Mouse (Mus musculus) heart, adult 9 months (tissue): ENCODE results near the gene Vezf1.
A peak's percentile ranks its signal among the peaks of the same experiment; 100 is the strongest.
"Not testable (repeated sequence)": the region's sequence is repeated elsewhere in the genome, so short reads cannot be mapped to it uniquely, and the experiment has no call there.

Experiments used
- DNase-seq, 2 experiments: peaks; one replicate each; pipeline ENCODE4 v3.0.0; 2022; ENCODE audit warnings: low spot score in 2 of 2

The Vezf1 gene

GRCm38 (mm10) chr11:88067586-88068410 lies at the start of gene Vezf1:
Gene Vezf1 (plus strand): TSS chr11:88068279.
- DNase-seq: peak; percentile 75 to 81

DNA sequence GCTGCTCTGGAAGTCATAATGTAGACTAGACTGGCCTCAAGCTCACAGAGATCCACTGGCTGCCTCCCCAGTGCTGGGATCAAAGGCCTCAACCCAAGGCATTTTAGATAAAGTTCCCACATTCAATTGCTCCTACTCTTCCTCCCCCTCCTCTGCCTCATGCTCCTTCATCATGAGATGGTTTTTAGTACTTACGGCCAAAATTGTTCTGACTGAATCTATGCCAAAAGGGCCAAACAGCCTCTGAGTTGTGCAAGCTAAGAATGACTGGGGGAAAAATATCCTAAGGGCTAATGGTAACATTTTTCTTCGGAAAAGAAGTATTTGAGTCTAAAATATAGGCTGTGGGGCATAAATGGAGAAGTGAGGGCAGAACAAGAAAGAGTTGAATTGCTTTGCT lies 44.1 kb upstream of the Vezf1 start:
- no peak for DNase-seq

GRCm38 (mm10) chr11:88027391-88028035 lies 40.6 kb upstream of the Vezf1 start:
- no peak for DNase-seq

GRCm38 (mm10) chr11:88028193-88028684 lies 39.8 kb upstream of the Vezf1 start:
- no peak for DNase-seq

DNA sequence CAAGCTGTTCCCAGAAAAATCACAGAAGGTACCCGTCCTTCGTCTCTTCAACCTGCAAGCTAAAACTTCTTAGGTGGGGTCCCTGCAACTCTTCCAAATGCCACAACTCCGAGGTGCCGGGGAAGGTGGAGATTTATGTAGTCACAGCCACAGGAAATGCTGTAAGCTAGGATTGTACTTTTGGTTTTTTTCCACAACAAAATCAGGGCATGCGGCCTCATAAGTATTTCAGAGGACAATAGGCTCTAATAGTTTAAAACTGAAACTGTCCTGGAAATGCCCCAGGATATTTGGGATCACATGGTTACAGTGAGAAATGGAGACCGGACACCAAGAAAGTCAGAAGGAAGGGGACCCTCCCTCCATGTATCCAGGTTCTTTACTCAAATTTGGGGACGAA lies 37.9 kb upstream of the Vezf1 start:
- peak in 1 of 2 experiments; percentile 18 for DNase-seq

GRCm38 (mm10) chr11:88030836-88031235 lies 37.2 kb upstream of the Vezf1 start:
- peak in 1 of 2 experiments; percentile 19 for DNase-seq

- DNase-seq: no peak
Observed at GRCm38 (mm10) chr11:88031753-88032152, 36.3 kb upstream of the Vezf1 start.

DNA sequence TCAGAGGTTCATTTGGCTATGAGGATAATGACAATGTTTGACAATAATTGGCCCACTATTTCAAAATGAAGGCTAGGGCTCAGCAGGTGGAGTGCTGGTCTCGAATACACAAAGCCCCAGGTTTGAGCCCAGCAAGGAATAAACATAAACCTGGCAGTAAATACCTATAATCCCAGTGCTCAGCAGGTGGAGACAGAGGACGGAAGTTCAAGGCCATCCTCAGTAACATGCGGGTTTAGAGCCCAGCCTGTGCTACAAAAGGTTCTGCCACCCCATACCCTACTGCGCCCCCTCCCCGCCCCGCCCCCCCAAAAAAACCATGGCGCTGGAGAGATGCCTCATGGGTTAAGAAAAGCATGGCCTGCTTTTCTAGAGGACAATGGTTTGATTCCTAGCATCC lies 32.1 kb upstream of the Vezf1 start:
- no peak for DNase-seq

- DNase-seq: no peak
Observed at GRCm38 (mm10) chr11:88036761-88037251, 31.3 kb upstream of the Vezf1 start.

GRCm38 (mm10) chr11:88037386-88037785 lies 30.7 kb upstream of the Vezf1 start:
- no peak for DNase-seq

DNA sequence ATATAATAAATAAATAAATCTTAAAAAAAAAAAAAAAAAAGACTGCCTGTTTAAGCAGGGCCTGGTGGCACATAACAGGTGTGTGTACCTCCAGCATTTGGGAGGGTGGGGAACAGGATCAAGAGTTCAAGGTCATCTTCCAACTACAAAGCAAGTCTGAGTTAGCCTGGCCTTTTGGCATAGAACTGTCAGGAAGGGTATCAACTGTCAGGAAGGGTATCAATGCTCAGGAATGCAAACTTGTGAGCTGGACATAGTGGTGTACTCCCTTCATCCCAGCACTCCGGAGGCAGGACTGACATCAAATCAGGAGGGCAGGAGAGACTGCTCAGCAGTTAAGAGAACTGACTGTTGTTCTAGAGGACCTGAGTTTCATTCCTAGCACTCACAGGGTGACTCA lies 29.0 kb upstream of the Vezf1 start:
- no peak for DNase-seq

- no peak for DNase-seq
Observed at GRCm38 (mm10) chr11:88044314-88044713, 23.8 kb upstream of the Vezf1 start.

DNA sequence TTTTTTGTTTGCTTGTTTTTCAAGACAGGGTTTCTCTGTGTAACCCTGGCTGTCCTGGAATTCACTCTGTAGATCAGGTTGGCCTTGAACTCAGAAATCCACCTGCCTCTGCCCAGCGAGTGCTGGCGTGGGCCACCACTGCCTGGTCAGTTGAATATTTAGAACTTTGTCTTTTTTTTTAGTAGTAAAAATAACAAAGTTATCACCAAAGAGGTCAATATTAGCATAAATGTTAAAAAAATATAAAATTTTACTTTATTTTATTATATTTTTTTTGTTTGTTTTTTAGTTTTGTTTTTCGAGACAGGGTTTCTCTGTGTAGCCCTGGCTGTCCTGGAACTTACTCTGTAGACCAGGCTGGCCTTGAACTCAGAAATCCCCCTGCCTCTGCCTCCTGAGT lies 22.9 kb upstream of the Vezf1 start:
- DNase-seq: not testable (repeated sequence)

GRCm38 (mm10) chr11:88045878-88046277 lies 22.2 kb upstream of the Vezf1 start:
- DNase-seq: no peak

DNA sequence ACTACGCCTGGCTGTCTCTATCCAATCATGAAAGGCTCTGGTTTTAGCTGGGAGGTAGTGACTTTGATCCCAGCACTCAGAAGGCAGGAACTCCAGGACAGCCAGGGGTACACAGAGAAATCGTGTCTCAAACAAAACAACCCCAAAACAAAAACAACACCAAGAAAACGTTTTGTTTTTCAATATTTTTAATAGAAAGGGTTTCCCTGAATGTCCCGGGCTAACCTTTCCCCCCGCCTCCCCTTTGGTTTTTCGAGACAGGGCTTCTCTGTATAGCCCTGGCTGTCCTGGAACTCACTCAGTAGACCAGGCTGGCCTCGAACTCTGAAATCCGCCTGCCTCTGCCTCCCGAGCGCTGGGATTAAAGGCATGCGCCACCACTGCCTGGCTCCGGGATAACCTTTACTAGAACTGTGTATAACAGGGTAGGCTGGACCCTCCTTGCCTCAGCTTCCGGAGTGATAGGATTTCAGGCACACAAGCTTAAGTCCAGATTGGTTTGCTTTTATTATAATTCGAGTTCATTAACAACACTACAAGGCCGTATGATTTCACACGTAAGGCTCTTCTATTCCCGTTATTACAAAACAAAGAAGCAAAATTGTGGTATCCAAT lies 21.6 kb upstream of the Vezf1 start:
- DNase-seq: no peak

DNA sequence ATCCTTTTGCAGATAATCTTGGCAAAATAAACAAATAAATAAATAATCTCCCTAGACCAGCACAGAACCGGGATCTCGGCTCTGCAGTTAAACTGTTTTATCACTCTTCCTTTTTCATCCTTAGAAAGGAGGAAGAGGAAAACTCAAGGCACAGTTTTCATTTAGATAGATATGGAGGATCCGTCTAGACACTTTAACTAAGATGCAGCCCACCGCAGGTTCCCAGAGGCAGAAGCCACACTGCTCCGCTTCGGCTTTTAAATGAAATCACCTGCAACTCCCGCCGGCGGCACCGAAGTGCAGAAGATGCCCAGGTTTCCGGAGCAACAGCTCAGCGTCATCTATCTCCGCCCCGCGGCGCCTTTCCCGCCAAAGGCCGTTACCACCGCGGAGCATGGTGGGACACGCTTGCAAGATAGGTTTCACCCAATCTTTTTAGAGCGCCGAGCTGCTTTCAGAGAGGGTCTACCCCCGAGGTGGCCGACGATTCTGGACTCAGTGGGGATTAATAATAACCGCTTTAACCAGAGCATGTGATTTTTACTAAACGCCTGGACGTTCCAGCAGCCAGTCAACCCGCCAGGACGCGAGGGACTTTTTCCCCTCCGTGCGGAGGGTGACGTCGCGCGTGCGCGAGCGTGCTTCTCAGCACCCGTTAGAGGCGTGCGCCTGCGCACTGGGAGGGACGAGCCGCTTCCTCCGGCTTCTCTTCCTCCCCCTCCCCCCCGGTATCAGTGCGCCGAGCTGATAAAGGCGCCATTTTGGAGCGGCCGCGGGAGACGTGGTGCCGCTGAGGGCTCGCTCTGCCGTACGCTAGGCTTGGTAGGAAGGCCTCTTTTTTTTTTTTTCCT lies 20.9 kb upstream of the Vezf1 start, which contains the start of gene Srsf1:
Srsf1 (plus strand) TSS at position 430 of the 851 bp plus-strand sequence.
- DNase-seq: peak; percentile 97 to 98

GRCm38 (mm10) chr11:88047871-88048531 lies 20.1 kb upstream of the Vezf1 start:
- peak; percentile 56 to 74 for DNase-seq

GRCm38 (mm10) chr11:88048961-88049670 lies 19.0 kb upstream of the Vezf1 start:
- no peak for DNase-seq

- no peak for DNase-seq
Observed at GRCm38 (mm10) chr11:88049732-88050131, 18.3 kb upstream of the Vezf1 start.

GRCm38 (mm10) chr11:88052638-88053037 lies 15.4 kb upstream of the Vezf1 start:
- no peak for DNase-seq
